Mouse (Mus musculus): ENCODE results near the gene Cxcr5. TPM values are rescaled to one million over a fixed set of nuclear protein-coding genes. Genes with fewer than 3 reads are reported as not detected.

The Cxcr5 gene
- polyA plus RNA-seq, 1 experiment from 2014 or later, result 0.09 TPM

- Histone ChIP-seq H3K36me3 (no peaks in the 10 kb centered on the region), H3K4me3 (no peak overlapping the region), H3K9ac (no peak overlapping the region), H3K4me2 (replicated peaks) (no peak overlapping the region), H3K4me1 (no peaks in the 10 kb centered on the region), H3K27me3 (no peaks in the 10 kb centered on the region), H3K9me3 (peaks cover 4% of the 10 kb centered on the region; the same call in 1 of the 2 replicates), H3K27ac (no peak overlapping the region)
- WGBS, result 51% methylated on average over 12 of the region's 12 CpGs
- ATAC-seq (ENCODE audit: low FRiP score, low read depth), result no peak
Measured at GRCm38 (mm10) chr9:44562936-44563335, 1.3 kb upstream of the Cxcr5 start.

DNA sequence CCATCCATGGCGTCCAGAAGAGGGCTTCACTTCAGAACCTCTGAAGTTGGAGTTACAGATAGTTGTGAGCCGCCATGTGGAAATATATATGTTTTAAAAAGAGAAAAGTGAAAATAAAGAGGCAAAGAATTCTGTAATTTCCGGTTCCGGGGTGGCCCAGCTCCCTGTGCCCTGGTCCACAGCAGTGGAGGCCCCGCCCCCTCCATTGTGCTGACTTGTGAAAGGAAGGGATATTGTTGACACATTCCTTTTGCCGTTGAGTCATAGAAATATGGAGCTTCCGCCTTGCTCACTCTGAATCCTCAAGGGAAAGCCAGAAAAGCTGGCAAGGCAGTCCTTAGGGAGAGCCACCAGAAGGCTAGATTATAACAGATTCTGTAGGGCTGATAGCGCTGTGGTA lies 9.5 kb downstream of the Cxcr5 start:
- H3K4me1 ChIP-seq, result 0 out of 2 replicates have a peak, but pooled peaks cover 3% of the 10 kb centered on the region
- no peaks in the 10 kb centered on the region for H3K27me3 ChIP-seq
- 88% methylated on average over 8 of the region's 8 CpGs for WGBS
- H3K9ac ChIP-seq, result no peak overlapping the region
- H3K36me3 ChIP-seq, result no peaks in the 10 kb centered on the region
- H3K27ac ChIP-seq, result no peak overlapping the region
- ATAC-seq (ENCODE audit: low FRiP score, low read depth), result no peak
- H3K4me2 ChIP-seq (replicated peaks), result no peak overlapping the region
- no peak overlapping the region for H3K4me3 ChIP-seq
- H3K9me3 ChIP-seq, result no peaks in the 10 kb centered on the region

GRCm38 (mm10) chr9:44551138-44551537 lies 10.5 kb downstream of the Cxcr5 start:
- no peak overlapping the region for H3K4me2 ChIP-seq (replicated peaks)

GRCm38 (mm10) chr9:44548412-44549152 lies 13.1 kb downstream of the Cxcr5 start:
- H3K9me3 ChIP-seq, result no peaks in the 10 kb centered on the region
- no peak for ATAC-seq (ENCODE audit: low FRiP score, low read depth)
- 92% methylated on average over 8 of the region's 8 CpGs for WGBS

More at GRCm38 (mm10) chr9:44551138-44551537, 10.5 kb downstream of the Cxcr5 start:
- no peak for ATAC-seq (ENCODE audit: low FRiP score, low read depth)
- no peaks in the 10 kb centered on the region for H3K9me3 ChIP-seq
- 0 out of 2 replicates have a peak, but pooled peaks cover under 1% of the 10 kb centered on the region for H3K4me1 ChIP-seq
- H3K27me3 ChIP-seq, result no peaks in the 10 kb centered on the region
- H3K27ac ChIP-seq, result no peak overlapping the region
- no peak overlapping the region for H3K4me3 ChIP-seq
- no peaks in the 10 kb centered on the region for H3K36me3 ChIP-seq
- H3K9ac ChIP-seq, result no peak overlapping the region
- 89% methylated on average over 10 of the region's 10 CpGs for WGBS

DNA sequence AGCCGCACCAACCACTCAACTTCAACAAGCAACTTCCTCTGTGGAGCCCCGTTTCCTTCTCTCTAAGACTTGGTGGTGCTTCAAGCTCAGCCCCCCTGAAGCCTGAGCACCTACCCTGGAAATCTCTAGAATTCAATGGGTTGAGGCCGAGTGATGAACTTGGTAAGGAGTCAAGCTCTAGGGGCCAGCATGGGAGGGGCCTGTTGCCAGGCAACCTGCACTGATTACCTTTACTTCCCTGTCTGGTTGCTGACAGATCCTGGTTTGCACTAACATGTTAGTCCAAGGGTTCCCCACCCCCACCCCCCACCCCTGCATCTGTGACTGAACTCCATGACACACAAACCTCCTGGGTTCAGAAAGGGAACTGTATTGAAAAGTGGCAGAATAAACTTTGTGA lies 16.7 kb downstream of the Cxcr5 start:
- Histone ChIP-seq H3K36me3 (no peaks in the 10 kb centered on the region), H3K4me3 (no peak overlapping the region), H3K9me3 (no peaks in the 10 kb centered on the region), H3K4me2 (replicated peaks) (no peak overlapping the region), H3K27ac (no peak overlapping the region), H3K4me1 (no peaks in the 10 kb centered on the region), H3K27me3 (no peaks in the 10 kb centered on the region), H3K9ac (no peak overlapping the region)
- 89% methylated on average over 3 of the region's 3 CpGs for WGBS
- ATAC-seq (ENCODE audit: low FRiP score, low read depth), result no peak

More at GRCm38 (mm10) chr9:44548412-44549152, 13.1 kb downstream of the Cxcr5 start:
- Histone ChIP-seq H3K9ac (no peak overlapping the region), H3K36me3 (no peaks in the 10 kb centered on the region), H3K27me3 (no peaks in the 10 kb centered on the region), H3K4me3 (no peak overlapping the region), H3K4me1 (no peaks in the 10 kb centered on the region), H3K4me2 (replicated peaks) (no peak overlapping the region), H3K27ac (no peak overlapping the region)

DNA sequence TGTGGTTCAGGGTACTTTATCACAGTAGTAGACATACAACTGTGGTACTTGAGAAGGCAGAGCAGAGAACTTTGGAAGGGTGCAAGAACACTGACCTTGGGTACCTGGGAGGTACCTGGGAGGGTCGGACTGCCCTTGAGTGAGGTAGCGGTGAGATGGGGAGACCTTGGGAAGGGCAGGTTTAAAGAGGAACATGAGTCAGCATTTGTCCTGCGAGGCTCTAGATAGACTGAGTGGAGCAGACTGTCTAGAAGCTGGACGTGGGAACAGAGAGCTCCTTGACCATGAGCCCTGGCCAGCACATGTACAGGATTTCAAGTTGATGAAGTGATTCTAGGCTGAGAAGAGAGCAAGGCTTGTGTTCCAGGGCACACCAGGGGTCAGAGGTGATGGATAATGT lies 19.3 kb downstream of the Cxcr5 start:
- no peak overlapping the region for H3K27ac ChIP-seq
- 83% methylated on average over 4 of the region's 4 CpGs for WGBS
- ATAC-seq (ENCODE audit: low FRiP score, low read depth), result no peak
- H3K4me1 ChIP-seq, result 0 out of 2 replicates have a peak, but pooled peaks cover under 1% of the 10 kb centered on the region
- no peak overlapping the region for H3K4me2 ChIP-seq (replicated peaks)
- H3K36me3 ChIP-seq, result no peaks in the 10 kb centered on the region
- no peak overlapping the region for H3K9ac ChIP-seq
- no peaks in the 10 kb centered on the region for H3K27me3 ChIP-seq
- no peak overlapping the region for H3K4me3 ChIP-seq
- no peaks in the 10 kb centered on the region for H3K9me3 ChIP-seq

DNA sequence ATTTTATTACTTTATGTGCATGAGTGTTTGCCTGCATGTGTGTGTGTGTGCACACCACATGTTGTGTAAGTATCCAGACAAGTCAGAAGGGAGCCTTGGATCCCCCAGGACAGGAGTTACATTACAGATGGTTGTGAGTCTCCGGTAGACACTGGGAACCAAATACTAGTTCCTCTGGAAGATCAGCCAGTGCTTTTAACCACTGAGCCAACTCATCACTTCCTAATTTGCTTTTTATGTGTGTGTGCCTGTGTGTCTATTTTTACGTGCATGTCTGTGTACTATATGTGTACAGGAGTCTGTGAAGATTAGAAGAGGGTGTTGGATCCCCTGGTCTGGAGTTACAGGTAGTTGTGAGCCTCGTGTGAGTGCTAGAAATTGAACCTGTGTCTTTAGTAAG lies 21.0 kb downstream of the Cxcr5 start:
- no peak for ATAC-seq (ENCODE audit: low FRiP score, low read depth)
- no peak overlapping the region for H3K9ac ChIP-seq
- H3K27me3 ChIP-seq, result no peaks in the 10 kb centered on the region
- no peaks in the 10 kb centered on the region for H3K9me3 ChIP-seq
- 0 out of 2 replicates have a peak, but pooled peaks cover 3% of the 10 kb centered on the region for H3K4me1 ChIP-seq
- H3K36me3 ChIP-seq, result no peaks in the 10 kb centered on the region
- H3K4me2 ChIP-seq (replicated peaks), result no peak overlapping the region
- no peak overlapping the region for H3K27ac ChIP-seq
- no peak overlapping the region for H3K4me3 ChIP-seq
- 77% methylated on average over 3 of the region's 3 CpGs for WGBS

DNA sequence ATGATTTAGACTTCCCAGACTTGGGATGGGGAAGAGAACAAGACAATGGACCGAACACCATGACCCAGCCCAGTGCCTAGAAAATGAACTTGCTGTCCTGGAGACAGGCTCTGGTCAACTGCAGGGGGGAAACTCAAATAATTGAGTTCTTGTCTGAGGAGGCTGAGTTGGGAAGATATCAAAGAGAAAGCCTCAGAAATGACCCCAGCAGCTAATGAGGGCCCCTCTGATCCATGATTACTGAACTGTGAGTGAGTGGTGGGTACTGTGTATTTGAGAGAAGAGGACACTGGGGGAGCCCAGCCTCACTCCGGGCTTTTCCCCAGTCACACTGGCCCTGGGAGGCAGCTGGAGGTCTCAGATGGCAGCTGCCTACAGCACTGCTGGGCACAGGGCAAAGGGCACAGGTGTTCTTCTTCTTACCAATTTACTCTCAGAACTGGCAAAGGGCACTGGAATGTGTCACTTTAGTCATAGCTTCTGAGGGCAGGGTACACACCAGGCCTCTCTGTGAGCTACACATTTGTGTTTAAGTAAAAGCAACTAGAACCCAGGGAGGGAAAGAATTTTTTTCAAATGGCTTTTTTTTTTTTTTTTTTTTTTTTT lies 21.8 kb downstream of the Cxcr5 start:
- WGBS, result 31% methylated on average over 2 of the region's 2 CpGs
- no peak overlapping the region for H3K4me2 ChIP-seq (replicated peaks)
- no peak overlapping the region for H3K4me3 ChIP-seq
- H3K9ac ChIP-seq, result no peak overlapping the region
- no peaks in the 10 kb centered on the region for H3K36me3 ChIP-seq
- H3K27ac ChIP-seq, result no peak overlapping the region
- 0 out of 2 replicates have a peak, but pooled peaks cover 3% of the 10 kb centered on the region for H3K4me1 ChIP-seq
- no peaks in the 10 kb centered on the region for H3K9me3 ChIP-seq
- ATAC-seq (ENCODE audit: low FRiP score, low read depth), result no peak
- no peaks in the 10 kb centered on the region for H3K27me3 ChIP-seq

GRCm38 (mm10) chr9:44537625-44538301 lies 23.9 kb downstream of the Cxcr5 start:
- no peak for ATAC-seq (ENCODE audit: low FRiP score, low read depth)
- Histone ChIP-seq H3K36me3 (no peaks in the 10 kb centered on the region), H3K9ac (no peak overlapping the region), H3K27ac (no peak overlapping the region), H3K27me3 (no peaks in the 10 kb centered on the region), H3K4me2 (replicated peaks) (no peak overlapping the region), H3K4me3 (no peak overlapping the region), H3K4me1 (peaks cover 8% of the 10 kb centered on the region), H3K9me3 (no peaks in the 10 kb centered on the region)
- 57% methylated on average over 19 of the region's 19 CpGs for WGBS

- peaks cover 8% of the 10 kb centered on the region for H3K4me1 ChIP-seq
- H3K27me3 ChIP-seq, result no peaks in the 10 kb centered on the region
- WGBS, result 69% methylated on average over 6 of the region's 6 CpGs
- no peak overlapping the region for H3K4me3 ChIP-seq
- H3K36me3 ChIP-seq, result no peaks in the 10 kb centered on the region
- no peak overlapping the region for H3K9ac ChIP-seq
- H3K9me3 ChIP-seq, result peaks cover 3% of the 10 kb centered on the region; the same call in 1 of the 2 replicates
- no peak overlapping the region for H3K27ac ChIP-seq
- no peak for ATAC-seq (ENCODE audit: low FRiP score, low read depth)
- no peak overlapping the region for H3K4me2 ChIP-seq (replicated peaks)
Measured at GRCm38 (mm10) chr9:44532991-44533580, 28.6 kb downstream of the Cxcr5 start.

DNA sequence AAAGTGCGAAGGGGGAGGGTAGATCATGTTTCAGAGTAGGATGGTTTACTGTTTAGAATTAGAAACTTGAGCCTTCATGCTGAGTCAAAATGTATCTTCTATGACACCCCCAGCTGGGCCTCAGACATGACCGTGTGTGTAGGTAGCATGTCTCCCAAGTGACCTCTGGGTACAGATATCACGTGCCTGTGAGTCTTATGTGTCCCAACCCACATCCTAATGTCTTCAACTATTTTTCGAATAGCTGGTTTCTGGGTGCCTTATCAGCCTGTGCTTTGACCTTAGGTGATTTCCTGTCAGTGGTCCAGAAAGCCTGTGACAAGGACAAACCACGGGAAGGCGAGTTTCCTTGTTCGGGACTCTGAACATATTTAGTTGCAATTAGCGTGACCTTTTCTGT lies 33.3 kb downstream of the Cxcr5 start:
- Histone ChIP-seq H3K36me3 (no peaks in the 10 kb centered on the region), H3K27me3 (no peaks in the 10 kb centered on the region), H3K4me2 (replicated peaks) (no peak overlapping the region), H3K27ac (no peak overlapping the region), H3K9ac (no peak overlapping the region), H3K4me1 (peaks cover 5% of the 10 kb centered on the region), H3K4me3 (no peak overlapping the region), H3K9me3 (peaks cover 3% of the 10 kb centered on the region; the same call in 1 of the 2 replicates)
- no peak for ATAC-seq (ENCODE audit: low FRiP score, low read depth)
- 67% methylated on average over 8 of the region's 8 CpGs for WGBS
